Mouse (Mus musculus) lung, embryonic 14.5 days (tissue): ENCODE data around the gene Zc3h14. TPM values are rescaled to one million over a fixed set of nuclear protein-coding genes. Genes with fewer than 3 reads are reported as not detected.
A peak's percentile ranks its signal among the peaks of the same experiment; 100 is the strongest.

Experiments used
- ATAC-seq: fragments of 200-750 bp; cut with Nextera tagmentation; 2 replicates; pipeline ENCODE4 v1.8.0; 2017; ENCODE audit warnings: mild to moderate bottlenecking, moderate TSS enrichment, moderate library complexity; ENCODE audit not compliant: insufficient read depth
- DNase-seq: peaks from one replicate; pipeline ENCODE4 v3.0.0-alpha.2; 2015
- H3K27ac ChIP-seq: fragments of 300-500 bp; sonication (generic); 2 replicates; pipeline ENCODE4 v1.5.1; 2014; ENCODE audit warnings: low read depth, mild to moderate bottlenecking, moderate library complexity
- H3K27me3 ChIP-seq: fragments of 300-500 bp; sonication (generic); 2 replicates; pipeline ENCODE4 v1.6.1; 2014; ENCODE audit warnings: low read length, control low read depth; ENCODE audit not compliant: insufficient read depth
- H3K36me3 ChIP-seq: fragments of 300-500 bp; sonication (generic); 2 replicates; pipeline ENCODE4 v1.6.1; 2014; ENCODE audit warnings: control low read depth; ENCODE audit not compliant: insufficient read depth
- H3K4me1 ChIP-seq: fragments of 300-500 bp; sonication (generic); 2 replicates; pipeline ENCODE4 v1.6.1; 2014; ENCODE audit warnings: antibody characterized with exemption, control low read depth; ENCODE audit not compliant: insufficient read depth
- H3K4me2 ChIP-seq: fragments of 300-500 bp; sonication (generic); 2 replicates; pipeline ENCODE4 v1.6.1; 2014; ENCODE audit warnings: mild to moderate bottlenecking
- H3K4me3 ChIP-seq: fragments of 300-500 bp; sonication (generic); 2 replicates; pipeline ENCODE4 v1.5.1; 2014; ENCODE audit warnings: low read depth, low read length
- H3K9ac ChIP-seq: fragments of 300-500 bp; sonication (generic); 2 replicates; pipeline ENCODE4 v1.6.1; 2014
- H3K9me3 ChIP-seq: fragments of 300-500 bp; sonication (generic); 2 replicates; pipeline ENCODE4 v1.6.1; 2016; ENCODE audit warnings: low read depth, low read length, control low read depth
- CTCF ChIP-seq: IDR thresholded peaks from 2 replicates; pipeline ENCODE4 v1.5.1; 2016; ENCODE audit warnings: antibody characterized with exemption, low read depth
- WGBS: fragments of 180-500 bp; shearing (Covaris S2); extraction: QIAGEN DNeasy Blood & Tissue Kit; methylation state at CpG from one replicate; pipeline ENCODE4 v1.1.7; 2014; 5-methylcytosine and 5-hydroxymethylcytosine counted together
- polyA plus RNA-seq: library from polyadenylated mRNA; unstranded; fragments of >200 nt; fragmentation: Nextera tagmentation; extraction: Ambion mirVana; gene quantifications from 2 replicates; pipeline ENCODE4 v1.2.1, GENCODE M21; 2014

Zc3h14 gene
- polyA plus RNA-seq, result 154 and 155 TPM in 2 replicates

DNA sequence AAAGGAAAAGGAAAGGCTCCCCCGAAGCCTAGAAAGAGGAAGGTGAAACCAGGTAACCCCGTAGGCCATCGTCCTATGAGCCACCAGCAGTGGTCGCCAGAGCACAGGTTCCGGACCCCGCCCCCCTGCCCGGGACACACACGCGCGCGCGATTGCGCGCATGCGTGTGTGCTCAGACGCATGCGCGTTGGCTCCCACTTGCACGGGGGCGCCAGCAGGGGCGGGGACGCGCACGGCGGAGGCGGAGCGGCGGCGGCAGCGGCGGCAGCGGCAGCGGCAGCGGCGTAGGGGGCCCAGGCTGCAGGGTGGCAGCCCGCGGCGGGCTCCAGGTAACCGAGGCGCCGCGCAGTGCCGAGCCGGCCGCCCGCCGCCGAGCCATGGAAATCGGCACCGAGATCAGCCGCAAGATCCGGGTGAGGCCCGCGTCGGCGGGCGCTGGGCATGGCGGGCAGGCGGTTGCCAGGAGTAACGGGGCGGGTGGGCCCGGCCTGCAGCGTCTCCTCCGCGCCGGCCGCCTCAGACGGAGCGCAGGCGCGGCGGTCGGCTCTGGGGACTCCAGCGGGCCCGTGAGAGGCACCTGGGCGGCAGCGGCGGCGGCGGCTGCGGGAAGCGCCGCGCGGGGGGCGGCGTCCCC lies at the start of gene Zc3h14:
Zc3h14 (plus strand) TSS at position 219 of the 634 bp plus-strand sequence.
- peak within 1 kb of the TSS; percentile 89 for H3K9ac ChIP-seq

DNA sequence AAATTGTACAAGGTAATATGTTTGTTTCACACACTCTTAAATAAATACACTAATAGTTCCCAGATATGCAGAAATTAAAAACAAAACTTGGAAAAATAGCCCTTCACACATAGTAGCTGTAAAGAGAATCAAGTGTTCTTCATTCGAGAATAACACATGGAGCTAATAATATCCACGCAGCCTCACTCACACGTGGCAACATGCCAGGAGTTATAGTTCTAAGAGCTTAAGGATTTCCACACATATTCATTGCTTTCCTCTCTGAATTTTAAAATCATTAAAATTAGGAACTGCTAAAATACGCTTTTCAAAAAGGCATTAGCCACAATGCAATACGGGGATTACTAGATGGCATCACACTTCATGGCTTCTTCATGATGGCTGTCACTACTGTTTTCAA lies 49.6 kb upstream of the Zc3h14 start:
- H3K36me3 ChIP-seq, result peaks cover 51% of the 10 kb centered on the region
- H3K4me2 ChIP-seq, result no peak overlapping the region
- no peaks in the 10 kb centered on the region for H3K4me1 ChIP-seq
- no peaks in the 10 kb centered on the region for H3K27me3 ChIP-seq
- no peaks in the 10 kb centered on the region for H3K9me3 ChIP-seq
- TF ChIP-seq CTCF, result no peak
- WGBS, result 77% methylated on average over 5 of the region's 5 CpGs
- no peak overlapping the region for H3K27ac ChIP-seq
- no peak for DNase-seq
- no peak for ATAC-seq
- H3K9ac ChIP-seq, result no peak overlapping the region
- H3K4me3 ChIP-seq, result no peak overlapping the region

More for the DNA sequence above, at the start of gene Zc3h14:
- Histone ChIP-seq H3K4me3 (peak within 1 kb of the TSS; percentile 93), H3K9me3 (no peaks in the 10 kb centered on the region), H3K27ac (peak within 1 kb of the TSS; percentile 89), H3K4me1 (0 out of 2 replicates have a peak, but pooled peaks cover 7% of the 10 kb centered on the region), H3K27me3 (no peaks in the 10 kb centered on the region), H3K36me3 (peaks cover 6% of the 10 kb centered on the region; the same call in 1 of the 2 replicates), H3K4me2 (peak within 1 kb of the TSS; percentile 65)
- WGBS, result under 1% methylated on average over 83 of the region's 87 CpGs
- peak; percentile 89 for ATAC-seq
- TF ChIP-seq CTCF, result peak; percentile 71
- DNase-seq, result peak; percentile 98

DNA sequence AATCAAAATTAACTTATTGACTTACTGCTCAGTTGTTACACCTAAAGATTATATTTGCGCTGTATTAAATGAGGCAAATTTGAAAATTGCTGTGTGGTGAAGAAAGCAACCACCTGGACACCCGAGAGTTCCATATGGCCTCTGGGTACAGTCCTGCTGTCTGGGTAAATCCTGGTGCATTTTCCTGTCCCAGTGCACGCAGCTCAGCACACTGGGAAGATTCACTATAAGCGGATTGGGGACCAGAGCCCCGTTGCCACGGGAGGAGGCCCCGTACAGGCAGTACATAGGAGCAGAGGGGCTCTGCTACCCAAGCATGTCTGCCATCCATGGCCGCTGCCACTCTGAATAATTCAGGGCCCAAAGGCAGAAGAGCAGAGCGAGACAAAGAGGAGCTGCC lies 45.2 kb upstream of the Zc3h14 start:
- DNase-seq (no peak), ATAC-seq (no peak)
- no peaks in the 10 kb centered on the region for H3K27me3 ChIP-seq
- peaks cover 48% of the 10 kb centered on the region for H3K36me3 ChIP-seq
- WGBS, result 85% methylated on average over 9 of the region's 9 CpGs
- H3K27ac ChIP-seq, result no peak overlapping the region
- H3K4me1 ChIP-seq, result no peaks in the 10 kb centered on the region
- no peak overlapping the region for H3K4me2 ChIP-seq
- H3K4me3 ChIP-seq, result no peak overlapping the region
- H3K9ac ChIP-seq, result no peak overlapping the region
- no peak for TF ChIP-seq CTCF
- no peaks in the 10 kb centered on the region for H3K9me3 ChIP-seq

DNA sequence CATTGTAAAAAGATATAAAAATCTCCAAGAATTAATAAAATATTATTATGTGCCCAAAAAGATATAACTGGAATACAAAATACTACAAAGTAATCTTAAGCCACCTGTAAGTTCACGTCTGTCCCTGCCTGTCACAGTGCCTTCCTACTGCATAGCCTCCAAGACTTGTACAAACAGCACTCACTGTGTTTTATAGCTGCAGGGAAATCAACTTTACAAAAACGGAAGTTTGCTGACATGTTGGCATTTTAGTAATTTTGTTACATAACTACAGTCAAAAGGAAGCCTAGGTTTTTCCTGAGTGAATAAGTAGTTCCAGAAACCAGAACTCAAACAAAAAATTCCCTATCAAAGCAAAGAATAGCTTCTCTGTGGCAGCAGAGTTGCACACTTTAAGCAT lies 43.2 kb upstream of the Zc3h14 start:
- TF ChIP-seq CTCF, result no peak
- H3K27ac ChIP-seq, result no peak overlapping the region
- no peaks in the 10 kb centered on the region for H3K9me3 ChIP-seq
- H3K9ac ChIP-seq, result no peak overlapping the region
- DNase-seq (no peak), ATAC-seq (no peak)
- WGBS, result 80% methylated on average over 2 of the region's 2 CpGs
- peaks cover 48% of the 10 kb centered on the region for H3K36me3 ChIP-seq
- no peaks in the 10 kb centered on the region for H3K4me1 ChIP-seq
- H3K4me2 ChIP-seq, result no peak overlapping the region
- H3K27me3 ChIP-seq, result no peaks in the 10 kb centered on the region
- H3K4me3 ChIP-seq, result no peak overlapping the region

DNA sequence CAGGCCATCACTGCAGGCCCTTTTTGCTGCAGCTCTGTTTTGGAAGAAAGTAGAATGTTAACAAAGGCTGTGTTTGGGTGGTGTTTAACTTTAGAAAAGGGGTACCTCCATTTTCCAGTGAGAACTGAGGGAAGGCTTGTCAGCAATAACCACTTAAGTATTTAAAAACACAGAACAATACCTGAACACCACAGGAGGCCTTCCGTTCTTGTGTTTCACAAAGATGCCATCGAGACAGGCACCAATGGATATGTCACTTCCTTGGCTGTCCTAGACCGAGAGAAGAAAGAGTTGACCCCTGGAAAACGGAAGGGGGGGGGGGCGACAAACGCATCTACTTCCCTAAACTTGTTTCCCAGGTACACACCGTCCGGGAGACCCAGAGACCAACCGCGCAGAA lies 42.8 kb upstream of the Zc3h14 start:
- H3K27ac ChIP-seq, result no peak overlapping the region
- 86% methylated on average over 10 of the region's 10 CpGs for WGBS
- no peak for ATAC-seq

DNA sequence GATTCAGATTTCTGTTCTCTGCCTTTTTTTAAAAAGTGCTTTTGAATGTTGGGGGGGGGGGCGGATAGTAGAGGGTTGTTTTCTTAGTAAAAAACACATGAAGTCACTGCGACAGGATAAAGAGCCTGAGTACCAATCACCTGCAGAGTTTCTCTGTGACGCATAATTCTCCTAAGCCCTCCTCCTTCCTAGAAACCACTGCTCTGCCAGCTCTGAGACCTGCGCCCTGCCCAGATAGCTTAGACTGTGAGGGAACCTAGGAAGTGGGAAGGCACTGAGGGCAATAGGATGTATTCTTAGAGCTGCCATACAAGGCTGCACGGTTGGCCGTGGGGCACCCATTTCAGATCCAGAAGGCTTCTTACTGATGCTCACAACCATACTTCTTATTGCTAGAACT lies 33.9 kb upstream of the Zc3h14 start:
- TF ChIP-seq CTCF, result no peak
- no peak for ATAC-seq
- peaks cover 9% of the 10 kb centered on the region; the same call in 1 of the 2 replicates for H3K36me3 ChIP-seq
- peak overlapping the region; percentile 6 for H3K4me2 ChIP-seq
- peak overlapping the region; percentile 3; the same call in 1 of the 2 replicates for H3K27ac ChIP-seq
- DNase-seq, result peak; percentile 12
- H3K4me3 ChIP-seq, result no peak overlapping the region
- no peaks in the 10 kb centered on the region for H3K9me3 ChIP-seq
- 55% methylated on average over 6 of the region's 6 CpGs for WGBS
- H3K4me1 ChIP-seq, result peaks cover 7% of the 10 kb centered on the region; the same call in 1 of the 2 replicates
- no peak overlapping the region for H3K9ac ChIP-seq
- no peaks in the 10 kb centered on the region for H3K27me3 ChIP-seq

More for the DNA sequence above, 42.8 kb upstream of the Zc3h14 start:
- DNase-seq, result no peak
- H3K27me3 ChIP-seq, result no peaks in the 10 kb centered on the region
- H3K4me2 ChIP-seq, result no peak overlapping the region
- H3K4me3 ChIP-seq, result no peak overlapping the region
- no peaks in the 10 kb centered on the region for H3K9me3 ChIP-seq
- TF ChIP-seq CTCF, result no peak
- H3K9ac ChIP-seq, result no peak overlapping the region
- H3K36me3 ChIP-seq, result peaks cover 50% of the 10 kb centered on the region
- H3K4me1 ChIP-seq, result no peaks in the 10 kb centered on the region

DNA sequence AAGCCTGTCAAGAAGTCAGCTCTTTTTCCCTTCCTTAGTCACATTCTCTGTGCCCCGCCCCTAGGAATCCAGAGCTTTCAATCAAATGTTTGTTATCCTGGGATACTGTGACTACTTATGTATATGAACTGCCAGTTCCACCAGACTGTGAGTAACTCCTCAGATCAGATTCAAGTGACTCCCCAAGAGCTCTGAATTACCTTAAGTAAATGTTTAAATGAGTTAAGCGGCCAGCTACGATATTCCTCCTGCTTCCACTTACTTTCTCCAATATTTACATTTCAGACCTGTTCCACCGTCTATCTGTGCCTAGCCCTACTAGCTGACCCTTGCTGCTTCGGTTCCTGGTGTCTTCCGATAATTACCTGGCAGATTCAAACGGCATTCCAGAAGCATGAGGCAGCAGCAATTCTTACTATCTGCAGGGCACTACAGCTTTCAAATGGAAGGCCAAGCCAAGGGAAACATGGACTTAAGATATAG lies 33.1 kb upstream of the Zc3h14 start:
- Histone ChIP-seq H3K27ac (peak overlapping the region; percentile 73; the same call in 1 of the 2 replicates), H3K4me2 (peak overlapping the region; percentile 6)

More for the DNA sequence above, 33.1 kb upstream of the Zc3h14 start:
- Histone ChIP-seq H3K27me3 (no peaks in the 10 kb centered on the region), H3K4me3 (no peak overlapping the region), H3K4me1 (peaks cover 7% of the 10 kb centered on the region; the same call in 1 of the 2 replicates), H3K9me3 (no peaks in the 10 kb centered on the region), H3K9ac (no peak overlapping the region), H3K36me3 (peaks cover 6% of the 10 kb centered on the region; the same call in 1 of the 2 replicates)
- WGBS, result 14% methylated on average over 7 of the region's 7 CpGs
- peak; percentile 91 for ATAC-seq
- no peak for TF ChIP-seq CTCF
- DNase-seq, result peak; percentile 72
